Mouse (Mus musculus): ENCODE data around the gene Hrh3.

- no peak for TF ChIP-seq E2F4 (IDR thresholded peaks at IDR 0.05; ENCODE audit: insufficient read depth)
- TF ChIP-seq POLR2A (IDR thresholded peaks at IDR 0.05; ENCODE audit: insufficient read length, low read depth) = no peak
- no peak for TF ChIP-seq MYOD1 (IDR thresholded peaks at IDR 0.05; ENCODE audit: control insufficient read depth in 1 of 3, insufficient read length in 2 of 3, low read depth in 2 of 3)
- no peak for TF ChIP-seq MAX (IDR thresholded peaks at IDR 0.05; ENCODE audit: low read depth)
- no peak for TF ChIP-seq POLR2AphosphoS2 (IDR thresholded peaks at IDR 0.05; ENCODE audit: insufficient read length, low read depth)
- TF ChIP-seq MYOG (IDR thresholded peaks at IDR 0.05; ENCODE audit: control insufficient read depth in 1 of 3, insufficient read depth in 1 of 3, insufficient read length in 2 of 3, low read depth in 2 of 3) = no peak
- no peak for TF ChIP-seq TCF12 (IDR thresholded peaks at IDR 0.05; ENCODE audit: insufficient read depth, poor library complexity, severe bottlenecking)
- TF ChIP-seq REST (IDR thresholded peaks at IDR 0.05; ENCODE audit: insufficient read depth, insufficient read length) = no peak
- no peak for TF ChIP-seq CEBPB (IDR thresholded peaks at IDR 0.05; ENCODE audit: insufficient read depth, poor library complexity, severe bottlenecking)
- TF ChIP-seq USF1 (IDR thresholded peaks at IDR 0.05; ENCODE audit: low read depth) = no peak
- no peak for TF ChIP-seq TCF3 (IDR thresholded peaks at IDR 0.05; ENCODE audit: insufficient read length, low read depth)
Observed at GRCm38 (mm10) chr2:180050986-180051385, 53.3 kb downstream of the Hrh3 start.

Data from myocyte (in vitro differentiated cells).